Mouse (Mus musculus) R1 (cell line): Measurements from ENCODE around the gene Hdac11.
"Not testable (repeated sequence)": the region's sequence is repeated elsewhere in the genome, so short reads cannot be mapped to it uniquely, and the experiment has no call there.

Experiments
- DNase-seq: peaks from one replicate; pipeline ENCODE4 v3.0.0-alpha.2; 2018; ENCODE audit warnings: low read depth, low spot score

The Hdac11 gene

DNA sequence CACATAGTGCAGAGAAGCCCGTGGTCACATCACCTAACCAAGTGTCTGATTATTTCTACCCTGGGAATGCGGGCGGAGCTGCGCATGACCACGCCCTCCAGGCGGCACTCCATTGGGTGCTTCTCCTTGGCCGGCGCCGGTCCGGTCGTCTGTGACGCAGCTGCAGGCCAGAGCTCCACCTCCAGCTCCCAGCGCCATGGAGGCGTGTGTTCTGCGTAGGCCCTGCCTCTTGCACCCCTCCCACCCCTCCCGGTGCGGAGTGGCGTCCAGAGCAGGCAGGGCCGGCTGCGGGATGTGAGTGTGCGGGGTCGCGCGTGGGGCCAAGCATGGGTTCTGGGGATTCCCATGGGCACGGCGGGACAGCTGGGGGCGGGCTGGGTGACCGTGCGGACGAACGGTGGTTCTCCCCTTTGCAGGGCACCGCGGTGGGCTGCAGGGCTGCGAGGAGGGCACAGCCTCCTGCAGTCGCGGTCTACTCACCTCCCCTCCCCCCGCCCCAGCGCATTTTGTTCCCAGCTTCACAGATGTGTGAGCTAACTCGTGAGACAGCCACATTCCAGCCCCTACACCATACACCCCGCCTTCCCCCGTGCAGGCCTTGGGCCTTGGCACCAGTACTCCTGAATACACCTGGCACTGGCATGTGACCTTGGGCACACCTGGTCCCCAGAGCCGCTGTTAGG is at the start of gene Hdac11:
Gene Hdac11 (plus strand): TSS at position 112 of the 683 bp plus-strand sequence.
- DNase-seq, result peak; percentile 96

DNA sequence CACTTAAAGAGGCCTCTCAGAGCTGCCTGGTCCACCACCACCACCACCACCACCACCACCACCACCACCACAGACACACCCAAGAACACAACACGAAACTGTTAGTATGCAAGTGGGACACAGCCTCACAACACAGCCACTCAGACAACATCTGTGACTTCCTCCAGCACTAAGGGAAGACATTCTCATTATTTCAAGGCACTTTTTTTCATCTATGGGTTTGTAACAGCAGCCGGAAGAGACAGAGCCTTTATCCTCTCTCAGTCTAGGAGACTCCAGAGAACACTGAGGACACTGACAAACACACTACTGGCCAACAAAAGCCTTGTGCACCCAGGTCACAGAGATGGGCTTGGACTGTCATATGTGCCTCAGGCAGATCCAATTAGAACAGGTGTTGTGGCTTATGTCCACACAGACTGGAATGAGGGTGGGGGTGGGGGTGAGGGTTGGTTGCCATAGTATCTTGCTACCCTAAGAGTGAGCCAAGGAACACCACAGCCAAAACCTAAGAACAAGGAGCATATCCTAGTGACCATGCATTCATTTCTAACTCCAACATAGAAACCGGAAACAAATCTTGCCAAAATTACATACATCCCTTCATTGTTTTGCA is 48.1 kb upstream of the Hdac11 start:
- no peak for DNase-seq

- DNase-seq, result no peak
Observed at GRCm38 (mm10) chr6:91108917-91109450, 47.5 kb upstream of the Hdac11 start.

DNA sequence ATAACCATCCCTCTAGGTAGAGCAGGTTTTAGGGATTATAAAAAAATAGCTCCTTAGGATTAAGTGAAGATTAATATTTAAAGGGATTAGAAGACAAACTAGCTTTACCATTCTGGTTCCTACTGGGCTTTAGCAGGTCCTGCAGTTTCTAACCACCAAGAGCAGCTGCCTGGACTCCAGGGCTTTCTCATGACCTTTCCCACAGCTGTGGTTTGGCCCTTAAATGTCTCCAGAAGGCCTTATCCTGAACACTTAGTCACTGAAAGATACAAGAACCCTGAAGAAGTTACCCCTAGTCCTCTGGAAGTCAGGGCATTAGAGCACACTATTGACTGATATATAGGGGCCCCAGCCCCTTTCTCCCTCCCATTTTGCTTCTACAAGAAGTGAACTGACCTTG is 47.0 kb upstream of the Hdac11 start:
- DNase-seq, result no peak

DNA sequence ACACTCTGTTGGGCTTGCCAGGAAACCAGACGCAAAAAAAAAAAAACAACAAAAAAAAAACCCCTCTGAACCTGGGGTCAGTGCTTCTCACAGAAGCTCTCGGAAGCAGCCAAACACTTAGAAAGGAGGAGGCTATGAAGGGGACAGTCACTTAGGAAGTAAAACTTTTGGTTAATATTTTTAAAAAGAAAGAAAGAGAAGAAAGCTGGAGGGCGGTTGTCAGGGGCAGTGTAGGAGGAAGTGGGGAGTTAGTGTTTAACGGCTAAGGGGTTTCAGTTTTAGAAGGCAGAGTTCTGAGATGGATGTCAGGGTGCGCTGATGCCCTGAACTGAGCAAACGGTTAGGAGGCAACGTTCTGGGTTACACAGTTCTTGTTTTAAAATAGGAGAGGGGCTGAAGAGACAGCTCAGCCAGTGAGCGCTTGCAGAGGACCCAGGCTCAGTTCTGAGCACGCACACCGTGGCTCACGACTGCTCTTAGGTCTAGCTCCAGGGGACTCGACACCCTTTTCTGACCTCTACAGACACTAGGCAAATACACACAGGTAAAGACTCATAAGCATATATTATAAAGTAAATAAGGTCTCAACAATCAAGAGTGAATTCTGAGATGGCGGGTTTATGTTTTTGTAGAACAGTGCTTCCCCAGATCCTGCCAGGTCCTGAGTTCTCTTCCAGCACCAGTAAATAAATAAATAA is 46.0 kb upstream of the Hdac11 start:
- no peak for DNase-seq

DNA sequence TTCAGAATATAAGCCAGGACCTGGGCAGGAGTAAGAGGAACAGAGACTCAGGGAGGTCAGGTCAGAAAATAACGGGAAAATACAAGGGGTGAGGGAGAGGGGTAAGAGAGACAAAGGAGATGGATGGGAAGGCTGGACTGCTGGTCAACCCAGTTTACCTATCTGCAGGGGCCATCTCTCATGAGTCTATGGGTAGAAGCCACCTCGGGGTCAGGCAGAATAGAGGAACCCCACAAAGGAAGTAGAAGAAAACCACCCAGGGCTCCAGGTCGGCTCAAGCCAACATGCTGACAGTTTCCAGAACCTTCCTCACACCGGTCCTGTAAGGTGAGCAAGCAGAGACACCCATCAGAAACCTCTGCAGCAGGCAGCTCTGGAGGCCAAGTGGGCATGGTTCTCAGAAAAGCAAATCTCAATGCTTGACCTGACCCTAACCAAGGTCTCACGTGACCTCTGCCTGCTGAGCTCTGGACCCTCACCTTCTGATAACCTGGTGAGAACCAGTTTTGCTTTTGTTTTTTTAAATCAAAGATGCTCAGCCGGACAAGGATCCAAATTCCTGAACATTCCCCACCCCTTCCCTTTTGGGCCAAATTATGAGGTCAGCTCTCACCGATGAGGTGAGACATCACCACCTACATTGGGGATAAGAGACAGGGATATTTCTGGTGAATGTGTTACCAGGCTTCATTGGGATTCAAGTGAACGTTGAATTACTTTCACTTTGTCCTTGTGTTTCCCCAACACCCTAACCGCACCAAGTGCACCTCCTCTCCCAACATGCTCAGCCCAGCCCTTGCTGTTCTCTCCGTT is 45.1 kb upstream of the Hdac11 start:
- DNase-seq, result peak; percentile 40

GRCm38 (mm10) chr6:91111954-91112252 is 44.6 kb upstream of the Hdac11 start:
- DNase-seq, result no peak

DNA sequence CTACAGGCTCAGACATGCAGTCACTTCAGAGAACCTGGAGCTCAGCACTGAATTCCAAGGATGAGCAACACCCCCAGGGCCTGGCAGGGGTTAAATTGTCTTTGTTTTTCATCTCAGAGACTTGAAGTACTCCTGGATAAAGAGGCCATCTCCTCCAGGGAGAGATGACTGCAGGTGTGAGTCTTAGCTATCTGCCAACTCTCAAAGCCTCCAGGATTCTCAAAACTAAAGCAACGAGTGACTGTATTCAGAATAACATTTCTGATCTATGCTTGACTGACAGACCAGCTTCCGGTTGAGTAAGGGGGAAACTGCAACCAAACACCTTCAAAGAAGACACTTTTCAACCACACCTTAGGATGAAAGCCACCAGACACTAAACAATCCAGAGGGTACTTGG is 41.7 kb upstream of the Hdac11 start:
- DNase-seq, result no peak

GRCm38 (mm10) chr6:91115158-91115557 is 41.3 kb upstream of the Hdac11 start:
- no peak for DNase-seq

DNA sequence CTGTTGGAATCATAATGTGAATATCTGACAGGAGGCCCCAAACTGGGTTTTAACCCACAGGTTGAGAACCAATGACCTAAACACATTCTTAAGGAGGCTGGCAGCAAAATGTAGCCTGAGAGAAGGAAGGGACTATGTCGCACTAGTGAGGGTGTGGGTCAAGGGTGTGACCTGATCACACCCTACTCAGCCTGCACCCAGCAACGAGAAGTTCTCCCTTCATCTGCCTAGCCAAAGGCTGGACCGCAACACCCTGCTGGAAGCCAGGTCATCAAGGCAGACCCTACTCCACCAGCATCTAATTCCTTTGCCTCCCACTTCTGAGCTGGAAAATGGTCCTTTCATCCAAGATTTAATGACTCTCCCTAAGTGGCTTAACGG is 40.6 kb upstream of the Hdac11 start:
- no peak for DNase-seq

DNA sequence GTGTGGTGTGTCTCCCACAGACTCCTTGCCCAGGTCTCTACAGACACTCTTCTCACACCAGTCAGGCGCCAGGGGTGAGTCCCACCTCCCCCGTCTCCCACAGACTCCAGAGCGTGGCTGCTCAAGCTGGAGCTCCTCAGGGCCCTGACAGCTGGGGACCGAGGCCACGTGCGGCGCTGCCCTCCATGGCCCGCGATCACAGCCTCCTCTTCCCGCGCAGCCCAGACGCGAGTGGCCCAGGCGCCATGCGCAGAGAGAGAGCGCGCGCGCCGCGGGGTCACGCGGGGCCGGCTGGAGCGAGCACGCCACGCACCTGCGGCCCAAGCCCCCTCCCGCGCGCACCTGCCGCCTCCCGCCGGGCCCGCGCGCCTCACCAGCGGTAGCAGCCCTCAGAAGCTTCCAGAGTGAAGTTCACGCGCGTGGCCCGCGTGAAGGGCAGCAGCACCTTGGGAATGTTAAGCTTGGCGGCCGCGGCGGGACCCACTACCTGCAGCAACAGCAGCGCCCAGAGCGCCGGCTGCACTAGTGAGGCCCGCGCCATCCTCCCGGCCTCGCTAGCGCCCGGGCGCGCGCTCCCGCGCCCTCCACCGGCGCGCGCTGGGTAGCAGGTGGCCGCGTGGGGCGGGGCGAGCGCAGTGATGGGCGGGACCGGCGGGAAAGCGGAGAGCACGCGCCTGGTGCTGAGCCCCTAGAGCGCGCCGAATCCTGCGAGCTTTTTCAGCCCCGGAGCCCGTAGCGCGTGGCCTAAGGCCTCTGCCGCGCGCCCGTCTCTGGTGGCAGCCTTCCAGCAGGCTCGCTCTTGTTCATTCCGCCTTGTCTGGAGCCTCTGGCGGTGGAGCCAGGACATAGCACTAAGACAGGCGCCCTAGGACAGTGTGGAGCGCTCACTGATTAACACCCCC is 40.0 kb upstream of the Hdac11 start, which contains the start of gene Nup210:
Gene Nup210 (minus strand): TSS at position 586 of the 902 bp plus-strand sequence.
- peak; percentile 88 for DNase-seq

DNA sequence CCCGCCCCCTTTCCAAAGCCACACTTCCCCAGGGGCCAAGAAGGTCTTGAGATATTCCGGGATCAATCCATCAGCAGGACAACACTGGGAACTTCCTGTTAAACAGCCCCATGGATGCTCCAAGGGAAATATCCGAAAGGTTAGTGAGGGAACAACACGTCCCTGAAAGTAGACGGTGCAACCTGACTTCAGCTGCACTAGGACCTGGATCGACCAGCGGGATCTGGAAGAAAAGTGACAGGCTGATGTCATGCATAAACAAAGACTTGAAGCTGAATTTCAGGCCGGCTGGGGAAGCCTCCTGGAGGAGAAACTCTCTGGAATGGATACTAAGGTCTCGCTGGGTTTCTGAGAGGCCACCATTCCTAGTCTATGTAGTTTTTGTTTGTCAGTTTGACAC is 39.3 kb upstream of the Hdac11 start:
- DNase-seq, result no peak

DNA sequence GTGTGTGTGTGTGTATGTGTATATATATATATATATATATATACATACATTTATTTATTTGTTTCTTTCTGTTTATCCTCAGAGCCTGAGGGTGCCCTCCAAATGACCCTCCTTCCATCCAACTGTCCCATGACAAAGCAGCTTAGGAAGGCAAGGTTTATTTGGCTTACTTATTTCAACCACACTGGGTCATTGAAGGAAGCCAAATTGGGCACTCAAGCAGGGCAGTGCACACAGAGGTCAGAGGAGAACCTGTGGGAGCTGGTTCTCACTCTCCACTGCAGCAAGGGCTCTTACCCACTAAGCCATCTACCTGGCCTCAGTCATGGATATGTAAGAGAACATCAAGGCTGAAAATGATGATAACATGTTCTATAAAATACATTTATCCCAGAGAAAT is 37.9 kb upstream of the Hdac11 start:
- DNase-seq, result no peak

DNA sequence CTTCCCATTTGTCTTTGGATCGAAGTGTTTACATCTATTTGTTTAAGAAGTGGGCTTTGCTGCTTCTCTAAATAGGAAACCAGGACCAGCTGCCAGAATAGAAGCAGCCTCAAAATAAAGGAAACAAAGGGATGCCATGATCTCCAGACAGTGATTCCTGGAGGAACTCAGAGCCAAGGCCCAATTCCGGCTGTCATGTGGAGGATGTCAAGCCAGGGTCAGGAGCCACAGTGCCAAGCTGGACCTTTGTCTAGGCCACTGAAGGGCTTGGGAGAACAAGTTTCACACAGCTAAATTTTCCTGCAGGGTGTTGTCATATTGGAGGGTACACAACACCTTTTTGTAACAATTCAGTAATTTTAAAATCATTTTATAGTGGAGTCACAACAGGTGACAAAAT is 36.3 kb upstream of the Hdac11 start:
- no peak for DNase-seq

GRCm38 (mm10) chr6:91121089-91121488 is 35.4 kb upstream of the Hdac11 start:
- not testable (repeated sequence) for DNase-seq

DNA sequence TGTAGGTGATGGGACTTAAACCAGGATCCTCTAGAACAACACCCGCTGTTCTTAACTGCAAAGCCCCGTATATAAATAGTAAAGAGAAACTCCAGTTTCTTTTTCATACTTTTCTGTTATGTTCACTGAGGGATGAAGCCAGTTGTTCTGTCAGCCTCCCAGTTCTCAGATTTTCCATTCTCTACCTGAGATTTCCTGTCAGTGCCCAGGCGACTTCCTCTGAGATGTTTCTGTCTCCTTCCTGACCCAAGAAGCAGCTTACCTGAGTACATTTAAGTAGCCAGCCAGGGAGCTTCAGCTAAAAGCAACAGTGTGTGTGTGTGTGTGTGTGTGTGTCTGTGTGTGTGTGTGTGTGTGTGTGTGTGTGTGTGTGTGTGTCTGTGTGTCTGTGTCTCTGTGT is 33.0 kb upstream of the Hdac11 start:
- no peak for DNase-seq

DNA sequence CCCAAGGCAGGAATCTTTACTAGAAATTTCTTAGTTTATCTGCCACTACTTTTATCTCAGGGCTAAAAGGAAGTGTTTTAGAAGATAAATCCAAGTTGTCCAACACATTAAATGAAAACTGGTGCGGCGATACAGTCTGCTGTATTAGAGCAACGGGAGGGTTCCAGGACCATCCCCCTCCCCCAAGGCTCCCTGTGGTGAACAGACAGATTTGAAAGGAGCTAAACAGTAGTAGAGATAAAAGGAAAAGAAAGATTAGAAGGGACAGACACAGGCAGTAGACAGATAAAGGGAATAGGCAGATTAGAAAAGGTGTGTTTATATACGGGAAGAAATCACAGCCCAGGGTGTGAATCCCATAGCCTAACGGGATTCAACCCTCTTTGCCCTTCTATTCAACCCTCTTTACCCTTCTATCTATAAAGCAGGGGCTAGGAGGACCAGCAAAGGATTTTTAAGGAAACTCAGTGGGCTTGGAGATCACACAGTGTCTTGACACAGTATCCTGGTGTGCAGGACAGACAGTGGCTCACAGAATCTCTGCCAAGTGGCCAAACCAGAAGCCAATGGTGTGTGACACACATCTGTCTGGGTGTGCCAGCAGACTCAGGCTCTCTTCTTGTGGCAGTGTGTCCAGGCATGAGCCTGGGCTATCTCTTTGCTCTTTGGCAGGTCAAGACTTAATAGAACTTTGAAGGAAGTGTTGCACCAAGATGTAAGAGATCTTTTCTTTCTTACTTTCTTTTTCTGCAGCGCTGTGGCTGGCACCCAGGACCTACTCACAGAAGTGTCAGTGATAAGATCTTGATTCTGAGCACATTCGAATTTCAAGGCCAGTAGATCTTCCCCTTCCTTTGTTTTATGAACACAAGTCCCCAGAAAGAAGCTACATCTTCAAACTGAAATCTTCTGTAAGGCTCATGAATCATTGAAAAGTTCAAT is 31.9 kb upstream of the Hdac11 start:
- DNase-seq, result no peak

DNA sequence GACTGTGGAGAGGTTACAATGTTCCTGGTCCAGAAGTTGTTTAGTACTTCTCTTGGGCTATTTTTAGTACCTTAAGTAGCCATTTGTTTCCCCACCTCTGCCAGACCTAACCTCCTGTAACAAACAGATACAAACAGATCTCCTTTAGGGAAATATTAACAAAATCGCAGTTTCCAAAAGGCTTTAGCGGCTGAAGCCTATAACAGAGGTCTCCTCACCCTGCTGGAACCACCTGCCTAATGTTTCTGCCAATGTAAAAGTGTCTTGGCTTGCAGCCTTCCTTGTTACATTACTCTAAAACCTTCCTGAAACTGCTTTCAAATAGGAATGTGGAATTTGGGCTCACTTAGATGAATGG is 31.3 kb upstream of the Hdac11 start:
- DNase-seq, result no peak

DNA sequence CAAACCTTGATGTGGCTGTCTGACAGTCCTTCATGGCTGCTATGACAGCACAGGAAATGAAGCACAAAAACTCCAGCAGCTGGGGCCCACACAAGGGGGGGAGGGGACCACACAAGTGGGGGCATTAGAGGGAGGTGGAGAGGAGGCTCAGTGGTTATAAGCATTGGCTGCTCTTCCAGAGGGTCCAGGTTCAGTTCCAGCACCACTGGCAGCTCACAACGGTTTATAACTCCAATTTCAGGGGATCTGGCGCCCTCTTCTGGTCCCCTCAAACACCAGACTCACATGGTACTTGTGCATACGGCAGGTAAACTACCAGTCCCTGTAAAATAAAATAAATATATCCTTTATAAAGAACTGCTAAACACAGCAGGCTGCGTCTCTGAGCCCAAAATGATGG is 27.5 kb upstream of the Hdac11 start:
- peak; percentile 64 for DNase-seq

- DNase-seq, result no peak
Observed at GRCm38 (mm10) chr6:91130856-91131255, 25.6 kb upstream of the Hdac11 start.
